Mouse (Mus musculus) testis, adult 2 months (tissue): ENCODE results near the gene Tmem214.

Experiments
- CTCF ChIP-seq: fragments of 200-500 bp; IDR thresholded peaks from 2 replicates; pipeline ENCODE4 v1.5.1; 2012; ENCODE audit warnings: low read depth, mild to moderate bottlenecking, inconsistent platforms, low read length, moderate library complexity; ENCODE audit not compliant: control insufficient read depth, insufficient read depth, insufficient replicate concordance
- POLR2A ChIP-seq: fragments of 200-500 bp; IDR thresholded peaks from 2 replicates; pipeline ENCODE4 v1.6.1; 2012; ENCODE audit warnings: low read depth, mild to moderate bottlenecking, inconsistent platforms, low read length, moderate library complexity; ENCODE audit not compliant: control insufficient read depth

DNA sequence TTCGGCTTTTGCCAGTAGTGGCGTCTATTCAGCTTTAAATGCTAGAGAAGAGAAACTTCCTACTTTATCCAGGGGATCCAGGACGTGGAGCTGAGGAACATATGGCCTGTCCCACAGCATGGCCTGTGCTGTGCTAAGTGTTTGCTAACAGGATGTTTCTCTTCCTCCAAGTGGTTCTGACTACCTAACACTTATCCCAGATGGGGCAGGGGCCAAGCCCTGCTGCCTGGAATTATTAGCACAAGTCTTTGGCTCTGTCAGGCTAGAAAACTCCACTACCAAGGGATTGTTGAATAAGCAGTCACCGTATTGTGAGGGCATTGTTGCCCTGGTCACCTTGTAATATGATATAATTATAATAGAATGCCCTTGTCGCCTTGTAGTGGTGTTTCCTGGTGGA, 45.1 kb upstream of the Tmem214 start:
- TF ChIP-seq POLR2A (no peak), CTCF (no peak)
